Mouse (Mus musculus) kidney, embryonic 15.5 days (tissue): ENCODE measurements around the gene Ccdc194. TPM values are rescaled to one million over a fixed set of nuclear protein-coding genes. Genes with fewer than 3 reads are reported as not detected.

Experiments
- ATAC-seq: fragments of 200-750 bp; cut with Nextera tagmentation; replicated peaks from 2 replicates; pipeline ENCODE4 v1.8.0; 2017; ENCODE audit warnings: moderate TSS enrichment; ENCODE audit not compliant: low FRiP score
- H3K27ac ChIP-seq: fragments of 300-500 bp; sonication (generic); 2 replicates; pipeline ENCODE4 v1.5.1; 2015; ENCODE audit warnings: mild to moderate bottlenecking, inconsistent platforms
- H3K27me3 ChIP-seq: fragments of 300-500 bp; sonication (generic); 2 replicates; pipeline ENCODE4 v1.6.1; 2015; ENCODE audit warnings: inconsistent platforms
- H3K36me3 ChIP-seq: fragments of 300-500 bp; sonication (generic); 2 replicates; pipeline ENCODE4 v1.6.1; 2015; ENCODE audit warnings: inconsistent platforms
- H3K4me1 ChIP-seq: fragments of 300-500 bp; sonication (generic); 2 replicates; pipeline ENCODE4 v1.6.1; 2015; ENCODE audit warnings: inconsistent platforms
- H3K4me2 ChIP-seq: fragments of 300-500 bp; sonication (generic); 2 replicates; pipeline ENCODE4 v1.6.1; 2015; ENCODE audit warnings: moderate library complexity, mild to moderate bottlenecking, inconsistent platforms
- H3K4me3 ChIP-seq: fragments of 300-500 bp; sonication (generic); replicated peaks from 2 replicates; pipeline ENCODE4 v1.5.1; 2015; ENCODE audit warnings: mild to moderate bottlenecking, inconsistent platforms
- H3K9ac ChIP-seq: fragments of 300-500 bp; sonication (generic); 2 replicates; pipeline ENCODE4 v1.6.1; 2015; ENCODE audit warnings: mild to moderate bottlenecking, inconsistent platforms
- H3K9me3 ChIP-seq: fragments of 300-500 bp; sonication (generic); replicated peaks from 2 replicates; pipeline ENCODE4 v1.6.1; 2016; ENCODE audit warnings: inconsistent platforms
- WGBS: fragments of 180-500 bp; shearing (Covaris S2); methylation state at CpG from one replicate; pipeline ENCODE4 v1.1.7; 2015; ENCODE audit warnings: mixed read lengths; 5-methylcytosine and 5-hydroxymethylcytosine counted together
- polyA plus RNA-seq: library from polyadenylated mRNA; unstranded; fragments of >200 nt; fragmentation: Nextera tagmentation; extraction: Ambion mirVana; gene quantifications from 2 replicates; pipeline ENCODE4 v1.2.1, GENCODE M21; 2015

Ccdc194 gene
- polyA plus RNA-seq, 1 experiment from 2014 or later = 0.52 TPM

DNA sequence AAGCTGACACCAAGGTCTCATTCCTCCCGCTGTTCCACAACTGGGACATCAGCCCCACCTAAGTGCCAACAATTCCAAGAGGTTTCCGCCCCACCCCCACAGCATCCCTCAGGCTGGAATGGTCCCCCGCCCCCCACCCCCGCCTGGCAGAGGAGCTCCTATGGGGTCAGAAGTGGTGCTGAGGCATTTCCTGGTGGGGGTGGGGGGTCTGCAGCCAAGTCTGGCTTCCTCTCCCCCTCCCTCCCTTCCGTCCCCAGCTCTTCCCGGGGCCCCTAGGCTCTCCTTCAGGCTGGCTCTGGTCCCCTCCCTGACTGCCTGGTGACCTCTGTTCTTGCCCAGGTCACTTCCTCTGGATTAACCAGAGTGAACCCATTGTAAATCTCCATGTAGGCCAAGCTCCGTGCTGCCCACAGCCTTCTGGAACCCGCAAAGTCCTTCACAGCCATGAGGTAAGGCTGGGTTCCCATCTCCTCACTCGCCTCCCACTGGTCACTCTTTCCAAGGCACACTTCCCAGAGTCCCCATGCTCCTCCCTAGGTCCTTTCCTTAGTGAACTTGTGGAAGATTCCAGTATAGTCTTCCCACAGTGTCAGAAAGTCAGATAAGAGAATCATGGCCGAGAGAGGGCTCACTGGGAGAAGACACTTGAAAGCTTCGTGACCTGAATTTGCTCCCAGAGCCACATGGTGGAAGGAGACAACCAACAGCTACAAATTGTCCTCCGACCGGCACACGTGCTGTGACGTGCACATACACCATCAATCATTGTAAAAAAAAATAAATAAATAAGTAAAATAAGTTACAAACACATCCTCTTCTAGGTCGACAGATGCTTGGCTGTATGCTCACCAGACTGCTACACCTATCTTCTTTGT is 26.5 kb downstream of the Ccdc194 start:
- H3K9me3 ChIP-seq = no peaks in the 10 kb centered on the region
- H3K4me3 ChIP-seq = no peak overlapping the region
- no peak overlapping the region for H3K9ac ChIP-seq
- H3K27ac ChIP-seq = peak overlapping the region; percentile 90
- H3K27me3 ChIP-seq = no peaks in the 10 kb centered on the region
- peak overlapping the region; percentile 9 for H3K4me2 ChIP-seq
- WGBS = 21% methylated on average over 15 of the region's 16 CpGs
- H3K4me1 ChIP-seq = peaks cover 59% of the 10 kb centered on the region
- ATAC-seq = peak; percentile 24; the same call in 1 of the 2 replicates
- H3K36me3 ChIP-seq = peaks cover 6% of the 10 kb centered on the region

DNA sequence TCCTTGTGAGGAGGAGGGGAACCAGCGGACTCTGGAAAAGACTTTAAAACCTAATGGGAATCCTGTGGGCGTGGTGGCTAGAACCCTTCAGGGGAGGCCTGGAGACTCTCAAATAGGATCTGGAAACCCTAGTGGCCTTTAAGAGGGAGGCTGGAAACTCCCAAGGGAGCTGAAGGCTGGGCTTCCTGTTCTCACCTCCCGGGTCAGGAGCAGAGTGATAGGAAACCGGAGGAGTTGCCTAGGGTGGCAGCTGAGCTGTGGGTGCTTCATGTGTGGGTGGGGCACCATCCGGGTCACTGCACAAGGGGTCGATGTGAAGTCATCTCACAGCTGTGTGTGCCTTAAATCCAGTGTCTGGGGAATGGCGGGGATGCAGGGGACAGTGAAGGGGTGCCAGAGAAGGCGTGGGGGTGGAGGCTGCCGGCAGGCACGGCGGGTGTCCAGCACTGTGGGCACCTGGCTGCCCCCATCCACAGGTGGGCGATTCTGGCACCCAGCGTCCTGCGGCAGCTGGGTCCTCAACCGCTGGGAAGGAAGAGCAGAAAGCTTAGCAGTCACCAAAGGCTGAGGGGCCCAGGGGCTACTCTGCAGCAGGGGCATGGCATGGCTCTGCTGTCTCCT is 27.5 kb downstream of the Ccdc194 start:
- WGBS = 5% methylated on average over 15 of the region's 15 CpGs
- H3K27ac ChIP-seq = peak overlapping the region; percentile 90
- ATAC-seq = peak; percentile 33
- H3K36me3 ChIP-seq = peaks cover 14% of the 10 kb centered on the region
- no peaks in the 10 kb centered on the region for H3K27me3 ChIP-seq
- no peak overlapping the region for H3K4me3 ChIP-seq
- H3K4me1 ChIP-seq = peaks cover 59% of the 10 kb centered on the region
- peak overlapping the region; percentile 9 for H3K4me2 ChIP-seq
- H3K9ac ChIP-seq = 0 out of 2 replicates have a peak overlapping the region, but pooled peaks have one; percentile 4
- H3K9me3 ChIP-seq = no peaks in the 10 kb centered on the region

DNA sequence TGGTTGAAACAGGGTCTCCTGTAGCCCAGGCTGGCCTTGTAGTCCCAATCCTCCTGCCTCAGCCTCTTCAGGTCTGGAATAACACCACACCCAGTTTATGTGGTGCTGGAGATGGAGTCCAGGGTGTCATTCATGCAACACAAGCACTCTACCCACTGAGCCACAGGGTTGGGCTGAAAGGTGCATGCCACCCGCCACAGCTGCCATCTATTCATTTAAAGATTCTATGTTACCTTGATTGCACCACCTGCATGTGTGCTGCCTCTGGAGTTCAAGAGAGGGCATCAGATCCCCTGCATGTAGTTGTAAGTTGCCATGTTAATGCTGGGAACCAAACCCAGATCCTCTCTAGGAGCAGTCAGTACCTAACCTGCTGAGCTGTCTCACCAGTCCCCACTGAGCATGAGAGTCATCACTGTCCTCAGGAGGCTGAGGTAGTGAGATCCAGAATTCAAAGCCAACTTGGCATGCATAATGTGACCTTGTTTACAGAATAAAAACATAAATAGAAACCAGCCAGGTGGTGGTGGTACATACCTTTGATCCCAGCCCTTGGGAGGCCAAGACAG is 28.4 kb downstream of the Ccdc194 start:
- no peak for ATAC-seq
- Histone ChIP-seq H3K36me3 (peaks cover 23% of the 10 kb centered on the region), H3K9me3 (no peaks in the 10 kb centered on the region), H3K27ac (peak overlapping the region; percentile 90), H3K9ac (no peak overlapping the region), H3K4me3 (no peak overlapping the region), H3K4me1 (peaks cover 59% of the 10 kb centered on the region), H3K27me3 (no peaks in the 10 kb centered on the region), H3K4me2 (no peak overlapping the region)
- 78% methylated on average over 1 of the region's 1 CpGs for WGBS

DNA sequence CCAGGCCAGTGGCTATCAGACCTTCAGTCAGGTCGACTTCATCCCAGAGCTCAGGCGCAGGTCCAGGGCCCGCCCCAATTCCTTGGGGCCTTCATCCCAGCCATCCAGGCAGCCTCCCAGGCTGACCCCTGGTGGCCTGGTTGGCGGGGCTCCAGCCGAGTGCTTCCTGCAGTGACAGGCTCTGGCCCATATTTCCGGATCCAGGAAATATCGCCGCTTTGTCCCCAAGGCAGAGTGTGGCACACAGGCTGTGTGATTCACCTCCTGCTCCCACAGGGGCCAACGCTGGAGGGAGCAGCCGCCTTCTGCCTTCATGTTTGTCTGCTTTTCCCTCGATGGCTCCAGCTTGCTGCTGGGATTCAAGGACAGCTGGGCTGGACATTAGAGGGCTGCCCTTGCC is 29.0 kb downstream of the Ccdc194 start:
- H3K9ac ChIP-seq = 0 out of 2 replicates have a peak overlapping the region, but pooled peaks have one; percentile 12
- H3K27ac ChIP-seq = peak overlapping the region; percentile 90
- WGBS = 11% methylated on average over 11 of the region's 11 CpGs
- no peak overlapping the region; the same call in 1 of the 2 replicates for H3K4me2 ChIP-seq
- H3K4me1 ChIP-seq = peaks cover 59% of the 10 kb centered on the region
- no peaks in the 10 kb centered on the region for H3K27me3 ChIP-seq
- ATAC-seq = peak; percentile 30
- H3K4me3 ChIP-seq = no peak overlapping the region
- peaks cover 28% of the 10 kb centered on the region for H3K36me3 ChIP-seq
- H3K9me3 ChIP-seq = no peaks in the 10 kb centered on the region

DNA sequence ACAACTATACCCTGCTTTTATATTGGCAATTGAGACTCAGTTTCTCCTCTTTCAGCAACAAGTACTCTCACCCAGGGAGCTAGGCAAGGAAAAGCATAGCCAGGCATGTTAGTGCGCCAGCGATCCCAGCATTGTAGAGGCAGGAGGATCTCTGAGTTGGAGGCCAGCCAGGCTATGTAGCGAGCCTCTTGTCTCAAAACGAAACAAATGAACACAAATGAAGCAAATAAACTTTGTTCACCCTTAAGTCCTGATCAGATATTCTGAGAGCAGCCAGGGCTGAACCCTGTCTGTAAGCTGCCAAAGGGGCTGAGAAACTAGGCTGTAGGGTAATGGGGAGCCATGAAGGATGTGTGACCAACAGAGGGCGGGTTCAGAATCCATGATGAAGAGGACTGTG is 29.7 kb downstream of the Ccdc194 start:
- no peak for ATAC-seq
- WGBS = 81% methylated on average over 5 of the region's 5 CpGs
- Histone ChIP-seq H3K4me1 (peaks cover 58% of the 10 kb centered on the region), H3K4me2 (no peak overlapping the region; the same call in 1 of the 2 replicates), H3K27me3 (no peaks in the 10 kb centered on the region), H3K36me3 (peaks cover 35% of the 10 kb centered on the region), H3K4me3 (no peak overlapping the region), H3K27ac (peak overlapping the region; percentile 90), H3K9me3 (no peaks in the 10 kb centered on the region), H3K9ac (no peak overlapping the region)

DNA sequence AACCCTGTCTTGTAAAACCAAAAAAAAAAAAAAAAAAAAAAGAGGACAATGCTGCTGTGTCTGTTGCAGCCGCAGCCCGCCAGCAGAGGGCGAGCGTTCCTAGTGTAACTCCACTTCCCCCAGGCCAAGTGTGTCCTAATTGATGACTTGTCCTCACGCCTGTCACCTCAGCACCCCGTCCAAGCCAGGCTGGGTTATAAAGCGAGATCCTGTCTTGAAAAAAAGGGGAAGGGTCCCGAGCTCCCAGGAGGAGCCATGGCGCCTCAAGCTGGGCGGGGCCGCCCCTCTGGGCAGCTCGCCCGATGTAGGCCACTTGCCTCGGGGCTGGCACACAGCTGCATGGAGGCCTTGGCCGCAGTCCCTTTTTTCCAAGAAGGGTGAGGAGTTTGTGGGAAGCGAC is 30.5 kb downstream of the Ccdc194 start:
- no peaks in the 10 kb centered on the region for H3K9me3 ChIP-seq
- H3K4me3 ChIP-seq = no peak overlapping the region
- ATAC-seq = peak; percentile 24; the same call in 1 of the 2 replicates
- peak overlapping the region; percentile 90 for H3K27ac ChIP-seq
- H3K4me2 ChIP-seq = peak overlapping the region; percentile 35; the same call in 1 of the 2 replicates
- no peaks in the 10 kb centered on the region for H3K27me3 ChIP-seq
- peaks cover 52% of the 10 kb centered on the region for H3K4me1 ChIP-seq
- H3K9ac ChIP-seq = no peak overlapping the region
- H3K36me3 ChIP-seq = peaks cover 43% of the 10 kb centered on the region
- WGBS = 19% methylated on average over 16 of the region's 16 CpGs

DNA sequence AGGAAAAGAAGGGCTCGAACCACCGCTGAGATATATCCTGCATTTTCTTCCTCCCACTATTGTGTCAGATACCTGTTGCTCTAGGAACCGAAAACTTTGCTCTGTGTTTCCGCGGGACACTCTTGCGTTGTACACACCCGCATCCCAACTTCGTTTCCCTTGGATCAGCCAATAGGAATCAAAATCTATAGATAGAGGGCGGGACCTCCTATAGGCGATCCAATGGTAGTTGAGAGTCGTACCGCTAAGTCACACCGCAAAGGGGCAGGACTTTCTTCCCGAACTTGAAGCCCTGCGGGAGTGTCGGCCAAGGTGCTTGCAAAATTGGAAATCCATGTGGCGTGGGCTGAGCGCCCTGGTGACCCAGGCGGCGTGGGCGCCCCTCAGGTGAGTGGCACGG is 37.1 kb downstream of the Ccdc194 start:
- ATAC-seq = peak; percentile 81
- Histone ChIP-seq H3K4me3 (peak overlapping the region; percentile 87), H3K36me3 (peaks cover 36% of the 10 kb centered on the region), H3K4me2 (peak overlapping the region; percentile 100), H3K27me3 (no peaks in the 10 kb centered on the region), H3K9ac (peak overlapping the region; percentile 88), H3K4me1 (peaks cover 48% of the 10 kb centered on the region), H3K27ac (peak overlapping the region; percentile 96), H3K9me3 (no peaks in the 10 kb centered on the region)
- under 1% methylated on average over 22 of the region's 22 CpGs for WGBS

DNA sequence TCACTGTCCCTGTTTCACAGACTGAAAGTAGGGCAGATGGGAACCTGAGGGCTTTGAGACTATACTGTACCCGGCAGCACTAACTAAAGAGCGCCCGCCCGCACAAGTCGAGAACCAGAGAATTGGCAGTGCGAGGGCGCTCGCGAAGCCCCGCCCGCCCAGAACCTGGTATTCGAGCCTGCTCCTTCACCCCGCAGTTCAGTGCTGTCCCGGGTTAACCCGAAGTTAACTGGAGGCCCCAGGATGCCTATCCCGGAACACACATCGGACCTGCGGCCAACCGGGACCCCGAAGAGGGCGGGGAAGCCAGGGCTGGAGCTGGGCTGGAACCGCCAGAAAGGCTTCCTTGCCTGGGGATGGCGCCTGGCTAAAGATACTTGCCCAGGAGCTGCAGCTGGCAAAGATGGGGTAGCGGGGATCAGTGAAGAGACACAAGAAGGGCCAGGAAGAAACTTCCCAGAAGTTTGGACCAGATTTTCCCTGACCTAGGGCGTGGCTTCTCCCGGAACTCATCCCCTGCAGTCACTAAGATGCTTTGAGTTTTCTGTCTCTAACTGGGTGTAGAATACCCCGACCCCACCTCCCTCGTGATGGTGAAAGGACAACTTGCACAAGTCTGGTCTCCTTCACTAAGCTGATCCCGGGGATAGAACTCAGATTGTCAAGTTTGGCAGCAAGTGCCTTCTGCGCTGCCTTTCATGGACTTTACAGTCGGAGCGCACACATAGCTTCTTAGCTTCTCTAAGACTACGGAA is 37.6 kb downstream of the Ccdc194 start, which contains the start of gene Gtpbp3:
Gene Gtpbp3 (plus strand): TSS at position 413 of the 755 bp plus-strand sequence.
- Histone ChIP-seq H3K9me3 (no peaks in the 10 kb centered on the region), H3K4me2 (peak within 1 kb of the TSS; percentile 100), H3K27ac (peak within 1 kb of the TSS; percentile 96), H3K36me3 (peaks cover 36% of the 10 kb centered on the region), H3K27me3 (no peaks in the 10 kb centered on the region), H3K4me3 (peak within 1 kb of the TSS; percentile 87), H3K9ac (peak within 1 kb of the TSS; percentile 88), H3K4me1 (peaks cover 48% of the 10 kb centered on the region)
- under 1% methylated on average over 33 of the region's 33 CpGs for WGBS
- ATAC-seq = peak; percentile 50

DNA sequence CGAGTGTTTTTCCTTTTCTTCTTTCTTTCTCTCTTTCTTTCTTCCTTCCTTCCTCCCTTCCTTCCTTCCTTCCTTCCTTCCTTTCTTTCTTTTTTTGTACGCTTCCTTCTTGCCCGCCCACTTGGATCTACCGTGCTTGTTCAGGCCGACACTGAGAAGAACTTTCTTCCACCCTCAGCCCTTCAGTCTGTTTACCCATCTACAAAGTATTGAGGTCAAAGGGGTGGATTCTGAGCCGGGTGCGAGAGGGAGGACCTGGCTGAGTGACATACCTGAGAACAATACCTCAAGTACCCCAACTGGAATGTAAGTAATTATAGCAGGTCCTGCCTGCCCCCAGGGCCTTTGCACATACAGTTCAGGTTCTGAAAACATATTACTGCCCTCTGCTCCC is 39.4 kb downstream of the Ccdc194 start:
- Histone ChIP-seq H3K27ac (peak overlapping the region; percentile 48; the same call in 1 of the 2 replicates), H3K27me3 (no peaks in the 10 kb centered on the region), H3K9ac (no peak overlapping the region), H3K9me3 (no peaks in the 10 kb centered on the region), H3K36me3 (peaks cover 32% of the 10 kb centered on the region), H3K4me3 (peak overlapping the region; percentile 85), H3K4me2 (peak overlapping the region; percentile 93), H3K4me1 (peaks cover 55% of the 10 kb centered on the region)
- 15% methylated on average over 7 of the region's 7 CpGs for WGBS
- no peak for ATAC-seq

DNA sequence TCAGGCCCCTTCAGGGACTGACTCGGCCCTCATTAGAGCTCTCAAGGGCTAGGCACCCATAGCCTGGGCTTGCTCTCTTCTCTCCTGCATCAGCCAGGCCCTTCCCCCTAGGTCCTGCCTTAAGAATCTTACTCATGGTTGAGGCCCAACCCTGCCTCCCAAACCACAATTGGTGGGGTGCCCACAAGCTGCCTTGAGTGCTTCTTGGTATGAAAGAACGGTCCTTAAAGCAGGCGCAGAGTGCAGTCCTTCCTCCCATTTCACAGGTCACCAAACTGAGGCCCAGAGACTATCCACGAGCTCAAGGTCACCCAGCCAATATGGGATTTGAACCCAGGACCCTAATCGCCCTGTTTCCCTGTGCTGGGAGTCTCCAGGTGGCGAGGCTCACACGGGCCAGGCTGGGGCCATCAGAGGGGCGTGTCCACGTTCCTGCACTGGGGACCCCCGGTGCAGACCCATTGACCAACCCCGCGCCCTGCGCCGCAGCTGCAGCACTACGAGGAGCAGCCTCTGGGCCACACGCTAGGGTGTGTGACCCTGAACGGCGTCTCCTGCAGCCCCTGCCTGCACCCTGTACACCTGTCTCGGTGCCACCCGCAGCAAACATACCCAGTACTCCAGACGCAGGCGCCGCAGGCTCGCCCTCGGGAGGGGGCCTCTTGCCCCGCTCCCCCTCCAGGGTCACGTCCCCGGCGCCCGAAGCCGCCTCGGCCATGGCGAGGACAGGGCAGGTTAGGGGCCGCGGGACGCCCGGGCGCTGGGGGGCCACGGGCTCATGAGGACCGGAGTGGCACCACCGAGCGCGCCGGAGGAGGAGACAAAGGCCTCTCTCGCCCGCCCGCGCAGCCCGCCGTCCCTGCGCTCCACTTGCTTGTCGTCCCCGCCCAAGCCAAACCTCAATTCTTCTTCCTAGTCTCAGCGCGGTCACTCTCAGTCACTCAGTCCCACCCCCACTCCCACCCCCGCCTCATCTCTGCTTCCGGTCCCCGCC is 40.1 kb downstream of the Ccdc194 start, which contains the start of gene Ano8:
Gene Ano8 (minus strand): TSS at position 822 of the 994 bp plus-strand sequence.
- WGBS = 5% methylated on average over 55 of the region's 58 CpGs
- H3K4me1 ChIP-seq = peaks cover 62% of the 10 kb centered on the region
- H3K9me3 ChIP-seq = no peaks in the 10 kb centered on the region
- H3K4me3 ChIP-seq = peak within 1 kb of the TSS; percentile 85
- H3K36me3 ChIP-seq = peaks cover 30% of the 10 kb centered on the region
- H3K4me2 ChIP-seq = peak within 1 kb of the TSS; percentile 93
- ATAC-seq = peak; percentile 50
- no peaks in the 10 kb centered on the region for H3K27me3 ChIP-seq
- peak within 1 kb of the TSS; percentile 82 for H3K9ac ChIP-seq
- H3K27ac ChIP-seq = peak within 1 kb of the TSS; percentile 86
